Mouse (Mus musculus) heart, adult 2 months (tissue): ENCODE results near the gene Nek6. TPM values are rescaled to one million over a fixed set of nuclear protein-coding genes. Genes with fewer than 3 reads are reported as not detected.

Source experiments
- DNase-seq, 2 experiments: peaks; one replicate each; pipeline ENCODE4 v3.0.0; 2021
- H3K27ac ChIP-seq: fragments of 200-600 bp; 2 replicates; pipeline ENCODE4 v1.8.1; 2022
- H3K27me3 ChIP-seq: fragments of 200-500 bp; 2 replicates; pipeline ENCODE4 v1.6.1; 2012; ENCODE audit warnings: mild to moderate bottlenecking, low read length, inconsistent platforms, mixed read lengths; ENCODE audit not compliant: control insufficient read depth, insufficient read depth
- H3K36me3 ChIP-seq: fragments of 200-500 bp; 2 replicates; pipeline ENCODE4 v1.6.1; 2012; ENCODE audit warnings: low read length, inconsistent platforms; ENCODE audit not compliant: control insufficient read depth, insufficient read depth
- H3K4me1 ChIP-seq: fragments of 200-500 bp; 2 replicates; pipeline ENCODE4 v1.6.1; 2011; ENCODE audit warnings: low read length; ENCODE audit not compliant: control insufficient read depth, insufficient read depth
- H3K4me3 ChIP-seq: fragments of 200-600 bp; 2 replicates; pipeline ENCODE4 v1.8.1; 2022
- H3K79me2 ChIP-seq: fragments of 200-500 bp; replicated peaks from 2 replicates; pipeline ENCODE4 v1.6.1; 2012; ENCODE audit warnings: mild to moderate bottlenecking, inconsistent platforms, low read length, moderate library complexity, mixed read lengths; ENCODE audit not compliant: control insufficient read depth, insufficient read depth
- H3K9ac ChIP-seq: fragments of 200-500 bp; 2 replicates; pipeline ENCODE4 v1.6.1; 2012; ENCODE audit warnings: low read depth, mild to moderate bottlenecking, control low read depth, inconsistent platforms, low read length, mixed read lengths
- CTCF ChIP-seq: fragments of 200-600 bp; IDR thresholded peaks from 2 replicates; pipeline ENCODE4 v1.8.1; 2022; ENCODE audit warnings: antibody characterized with exemption, mild to moderate bottlenecking, moderate library complexity
- EP300 ChIP-seq: fragments of 200-500 bp; IDR thresholded peaks from 2 replicates; pipeline ENCODE4 v1.6.1; 2011; ENCODE audit warnings: low read depth, low read length, control low read depth; ENCODE audit not compliant: insufficient read depth
- POLR2A ChIP-seq: fragments of 200-500 bp; IDR thresholded peaks from 2 replicates; pipeline ENCODE4 v1.6.1; 2011; ENCODE audit warnings: mild to moderate bottlenecking, low read depth, low read length, control low read depth; ENCODE audit not compliant: insufficient read depth
- WGBS: fragments of 180-500 bp; shearing (Covaris S2); methylation state at CpG from one replicate; pipeline ENCODE4 v1.1.7; 2018; 5-methylcytosine and 5-hydroxymethylcytosine counted together
- intact Hi-C: fragments of 180-260 bp; cut with DNase I; formaldehyde crosslinking; loops from one replicate; pipeline ENCODE4 v1.15.1; 2025
- polyA plus RNA-seq: library from polyadenylated mRNA; depleted of rRNA; stranded (reverse); fragments of >200 nt; gene quantifications from 2 replicates; pipeline ENCODE4 v1.2.3, GENCODE M21; 2012
- total RNA-seq, 2 experiments: library from RNA; stranded (reverse); gene quantifications; 2 replicates each; pipeline ENCODE4 v1.2.3; 2021

Gene Nek6
- total and polyA plus RNA-seq, 3 experiments: 2.9 to 5.8 (median 3.3) TPM

GRCm38 (mm10) chr2:38560296-38561227 lies 49.1 kb downstream of the Nek6 start:
- 79% methylated on average over 17 of the region's 17 CpGs for WGBS
- H3K79me2 ChIP-seq: no peaks in the 10 kb centered on the region
- H3K27me3 ChIP-seq: no peaks in the 10 kb centered on the region
- no peak overlapping the region for H3K9ac ChIP-seq
- DNase-seq: no peak
- TF ChIP-seq EP300: no peak
- TF ChIP-seq POLR2A: no peak
- TF ChIP-seq CTCF: no peak
- H3K4me1 ChIP-seq: no peaks in the 10 kb centered on the region
- H3K4me3 ChIP-seq: no peak overlapping the region
- no peak overlapping the region for H3K27ac ChIP-seq
- no peaks in the 10 kb centered on the region for H3K36me3 ChIP-seq
- intact Hi-C loops: no loop called here

DNA sequence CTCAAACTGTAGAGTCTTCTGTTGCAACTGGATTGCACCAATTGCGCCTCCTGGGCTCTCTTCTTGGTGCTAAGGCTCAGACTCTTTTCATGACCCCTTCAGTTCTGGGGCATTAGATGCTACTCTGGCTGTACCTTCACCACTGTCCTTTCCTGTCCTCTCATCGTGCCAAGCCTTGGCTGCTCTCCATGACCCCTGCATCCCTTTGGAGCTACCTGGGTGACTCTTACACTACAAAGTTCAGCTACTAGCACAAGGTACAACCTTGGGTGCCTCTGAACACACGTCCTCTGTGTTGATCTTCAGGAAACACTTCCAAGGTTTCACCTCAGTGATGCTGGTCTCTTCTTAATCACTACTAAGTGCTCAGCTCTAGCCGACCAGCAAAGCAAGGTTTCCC lies 51.2 kb downstream of the Nek6 start:
- Histone ChIP-seq H3K9ac (no peak overlapping the region), H3K79me2 (no peaks in the 10 kb centered on the region), H3K4me1 (no peaks in the 10 kb centered on the region), H3K27ac (no peak overlapping the region), H3K4me3 (no peak overlapping the region), H3K36me3 (no peaks in the 10 kb centered on the region), H3K27me3 (no peaks in the 10 kb centered on the region)
- TF ChIP-seq CTCF: no peak
- TF ChIP-seq EP300: no peak
- no peak for TF ChIP-seq POLR2A
- 81% methylated on average over 4 of the region's 4 CpGs for WGBS
- DNase-seq: no peak
- intact Hi-C loops: no loop called here

DNA sequence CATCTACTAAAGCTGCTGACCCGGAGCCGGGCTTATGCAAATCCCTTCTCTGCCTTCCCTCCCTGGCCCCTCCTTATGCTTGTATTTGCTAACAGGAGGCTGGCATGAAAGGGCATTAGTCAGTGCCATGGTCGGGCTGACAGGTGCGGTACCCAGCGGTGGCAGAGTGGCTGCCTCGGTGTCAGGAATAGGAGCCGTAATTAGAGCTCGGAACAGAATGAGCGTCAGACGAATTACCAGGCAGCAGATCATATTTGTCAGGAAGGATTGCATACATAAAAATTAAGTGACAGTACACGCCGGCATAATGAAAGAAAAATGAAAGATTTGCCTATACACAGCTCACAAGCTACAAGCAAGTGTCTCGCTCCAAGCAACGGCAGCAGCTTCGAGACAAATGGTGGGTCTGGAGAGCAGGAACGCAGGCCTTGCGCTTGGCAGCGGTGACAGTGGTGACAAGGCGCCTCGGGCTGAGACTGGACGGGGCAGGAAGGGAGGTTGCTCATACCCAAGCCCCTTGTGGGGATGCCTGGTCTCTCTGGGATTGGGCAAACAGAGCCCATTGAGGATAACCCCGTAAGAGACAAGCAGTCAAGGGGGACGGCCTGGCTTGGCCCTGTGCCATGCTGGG lies 60.6 kb downstream of the Nek6 start:
- no peaks in the 10 kb centered on the region for H3K27me3 ChIP-seq
- no peaks in the 10 kb centered on the region for H3K4me1 ChIP-seq
- H3K79me2 ChIP-seq: no peaks in the 10 kb centered on the region
- H3K4me3 ChIP-seq: no peak overlapping the region
- DNase-seq: no peak
- 89% methylated on average over 23 of the region's 23 CpGs for WGBS
- no peaks in the 10 kb centered on the region for H3K36me3 ChIP-seq
- TF ChIP-seq CTCF (no peak), POLR2A (no peak)
- H3K27ac ChIP-seq: no peak overlapping the region
- intact Hi-C loops: no loop called here
- no peak overlapping the region for H3K9ac ChIP-seq

DNA sequence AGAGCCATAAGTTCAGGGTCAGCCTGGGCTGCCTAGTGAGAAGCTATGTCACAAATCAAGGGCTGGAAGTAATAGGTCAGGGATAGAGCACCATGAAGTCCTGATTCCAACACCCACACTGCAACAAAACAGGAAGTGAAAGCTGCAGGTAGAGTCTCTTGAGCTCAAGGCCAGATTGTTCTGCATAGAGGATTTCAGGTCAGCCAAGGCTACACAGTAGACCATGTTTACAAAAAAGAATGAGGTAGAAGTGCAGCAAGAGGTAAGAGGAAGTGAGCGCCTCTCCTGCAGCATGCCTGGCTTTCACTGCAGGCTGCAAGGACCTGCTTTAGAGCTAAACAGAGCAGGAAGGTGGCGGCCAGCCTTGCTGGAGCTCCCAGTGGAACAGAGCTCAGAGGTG lies 63.3 kb downstream of the Nek6 start:
- H3K9ac ChIP-seq: no peak overlapping the region
- no peaks in the 10 kb centered on the region for H3K36me3 ChIP-seq
- TF ChIP-seq POLR2A: no peak
- TF ChIP-seq EP300: no peak
- no peak for TF ChIP-seq CTCF
- intact Hi-C loops: no loop called here
- H3K27me3 ChIP-seq: no peaks in the 10 kb centered on the region
- no peak for DNase-seq
- WGBS: 94% methylated on average over 2 of the region's 2 CpGs
- H3K79me2 ChIP-seq: no peaks in the 10 kb centered on the region
- no peak overlapping the region for H3K4me3 ChIP-seq
- H3K4me1 ChIP-seq: no peaks in the 10 kb centered on the region
- H3K27ac ChIP-seq: no peak overlapping the region

DNA sequence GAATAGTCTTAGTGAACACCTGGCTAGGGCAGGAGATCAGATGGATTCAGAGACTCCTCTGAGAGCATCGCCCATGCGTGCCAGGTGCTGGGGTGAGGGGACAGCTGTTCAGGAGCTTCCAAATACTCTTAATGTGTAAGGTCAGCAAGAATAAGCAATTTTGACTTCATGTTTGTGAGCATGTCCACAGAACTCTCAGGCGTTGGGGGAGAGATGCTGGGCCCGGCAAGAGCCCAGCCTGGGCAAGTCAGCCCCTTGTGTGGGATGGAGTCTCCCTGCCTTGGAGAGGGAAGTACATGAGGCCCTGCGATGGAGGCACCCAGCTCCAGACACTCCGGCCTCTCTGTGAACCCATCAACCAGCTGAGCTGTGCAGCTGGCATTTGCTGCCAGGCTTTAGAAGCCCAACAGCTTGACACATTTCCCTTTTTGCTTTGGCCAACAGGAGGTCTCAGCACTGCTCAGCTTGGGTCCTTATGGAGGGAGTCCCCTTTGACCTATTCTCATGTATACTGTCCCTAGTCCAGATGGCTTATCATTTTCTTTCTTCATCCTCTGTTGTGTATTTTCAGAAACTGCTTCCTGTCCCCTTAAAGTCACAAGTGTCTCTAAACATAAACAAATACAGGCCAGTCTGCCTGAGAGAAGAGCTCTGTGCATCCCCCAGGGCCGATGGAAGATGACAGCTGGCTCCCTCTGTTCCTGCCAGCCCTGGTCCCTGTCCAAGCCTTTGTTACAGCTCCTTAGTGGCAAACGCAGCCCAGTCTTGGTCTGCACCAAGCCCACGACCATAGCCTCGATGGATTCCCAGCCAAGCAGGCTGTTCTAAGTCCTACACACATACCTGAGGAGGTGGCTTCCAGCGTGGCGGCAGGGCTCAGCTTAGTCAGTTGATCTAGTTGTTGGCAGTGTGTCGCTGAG lies 67.4 kb downstream of the Nek6 start:
- TF ChIP-seq CTCF (no peak), EP300 (no peak), POLR2A (no peak)
- H3K36me3 ChIP-seq: no peaks in the 10 kb centered on the region
- no peaks in the 10 kb centered on the region for H3K4me1 ChIP-seq
- 69% methylated on average over 13 of the region's 13 CpGs for WGBS
- H3K9ac ChIP-seq: no peak overlapping the region
- H3K79me2 ChIP-seq: no peaks in the 10 kb centered on the region
- no peak overlapping the region for H3K4me3 ChIP-seq
- H3K27ac ChIP-seq: no peak overlapping the region
- DNase-seq: no peak
- intact Hi-C loops: no loop called here
- H3K27me3 ChIP-seq: no peaks in the 10 kb centered on the region
